Mouse (Mus musculus): ENCODE measurements around the gene Xylb. TPM values are rescaled to one million over a fixed set of nuclear protein-coding genes. Genes with fewer than 3 reads are reported as not detected.
A peak's percentile ranks its signal among the peaks of the same experiment; 100 is the strongest.
"Not testable (repeated sequence)": the region's sequence is repeated elsewhere in the genome, so short reads cannot be mapped to it uniquely, and the experiment has no call there.

Xylb gene
- polyA plus RNA-seq, 1 experiment from 2014 or later = 4.6 TPM

DNA sequence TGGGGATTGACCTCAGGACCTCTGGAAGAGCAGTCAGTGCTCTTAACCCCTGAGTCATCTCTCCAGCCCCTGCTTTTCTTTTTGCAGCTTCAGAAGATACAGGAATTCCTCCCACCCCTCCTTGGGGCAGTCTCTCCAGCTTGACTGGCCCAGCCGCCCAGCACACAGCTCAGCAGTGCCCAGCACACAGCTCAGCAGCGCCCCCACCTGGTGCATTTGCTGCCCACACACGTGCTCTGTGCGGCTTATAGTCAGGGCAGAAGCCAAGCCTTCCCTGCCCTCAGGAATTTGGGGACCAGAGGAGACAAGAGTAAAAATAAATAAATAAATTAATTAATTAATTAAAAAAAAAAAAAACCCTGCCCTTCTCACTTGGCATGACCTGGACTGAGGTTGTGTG, 5.1 kb upstream of the Xylb start:
- Histone ChIP-seq H3K36me3 (ENCODE audit: control insufficient read depth, insufficient read depth, low read length) (no peaks in the 10 kb centered on the region), H3K4me1 (replicated peaks; ENCODE audit: control insufficient read depth, insufficient read depth, low read length) (no peaks in the 10 kb centered on the region), H3K4me3 (ENCODE audit: low read depth, low read length) (no peak overlapping the region), H3K9ac (ENCODE audit: low read depth, low read length) (no peak overlapping the region), H3K4me2 (replicated peaks; ENCODE audit: low read depth, low read length) (no peak overlapping the region), H3K9me3 (ENCODE audit: control insufficient read depth, low read length) (no peaks in the 10 kb centered on the region), H3K27me3 (ENCODE audit: control insufficient read depth, insufficient read depth, low read length) (no peaks in the 10 kb centered on the region), H3K27ac (ENCODE audit: low read depth, low read length) (no peak overlapping the region)
- peak; percentile 79 for ATAC-seq (ENCODE audit: low FRiP score)
- DNase-seq (ENCODE audit: low spot score) = peak; percentile 85
- WGBS = 20% methylated on average over 4 of the region's 4 CpGs

DNA sequence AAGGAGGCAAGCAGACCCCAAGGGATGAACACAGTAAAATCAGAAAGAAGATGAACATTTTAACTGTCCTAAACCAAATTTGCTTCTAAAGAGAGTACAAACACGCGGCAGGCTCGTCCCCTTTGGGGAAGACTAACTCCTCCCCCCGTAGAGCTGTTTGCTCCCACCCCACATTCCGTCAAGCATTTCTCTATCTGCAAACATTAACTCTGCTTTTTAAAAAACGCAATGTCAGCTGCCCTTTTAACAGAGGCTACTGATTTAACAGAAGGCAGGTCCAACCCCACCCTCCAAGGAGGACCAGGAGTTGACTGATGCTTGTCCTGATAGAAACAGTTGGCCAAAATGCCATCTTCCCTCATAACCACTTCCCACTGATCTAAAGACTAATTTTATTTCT, 3.3 kb upstream of the Xylb start:
- WGBS = 72% methylated on average over 6 of the region's 6 CpGs
- no peak overlapping the region for H3K4me3 ChIP-seq (ENCODE audit: low read depth, low read length)
- ATAC-seq (ENCODE audit: low FRiP score) = no peak
- DNase-seq (ENCODE audit: low spot score) = no peak
- no peaks in the 10 kb centered on the region for H3K36me3 ChIP-seq (ENCODE audit: control insufficient read depth, insufficient read depth, low read length)
- H3K27ac ChIP-seq (ENCODE audit: low read depth, low read length) = no peak overlapping the region
- no peaks in the 10 kb centered on the region for H3K27me3 ChIP-seq (ENCODE audit: control insufficient read depth, insufficient read depth, low read length)
- H3K4me1 ChIP-seq (replicated peaks; ENCODE audit: control insufficient read depth, insufficient read depth, low read length) = no peaks in the 10 kb centered on the region
- H3K9me3 ChIP-seq (ENCODE audit: control insufficient read depth, low read length) = no peaks in the 10 kb centered on the region
- no peak overlapping the region for H3K4me2 ChIP-seq (replicated peaks; ENCODE audit: low read depth, low read length)
- H3K9ac ChIP-seq (ENCODE audit: low read depth, low read length) = no peak overlapping the region

DNA sequence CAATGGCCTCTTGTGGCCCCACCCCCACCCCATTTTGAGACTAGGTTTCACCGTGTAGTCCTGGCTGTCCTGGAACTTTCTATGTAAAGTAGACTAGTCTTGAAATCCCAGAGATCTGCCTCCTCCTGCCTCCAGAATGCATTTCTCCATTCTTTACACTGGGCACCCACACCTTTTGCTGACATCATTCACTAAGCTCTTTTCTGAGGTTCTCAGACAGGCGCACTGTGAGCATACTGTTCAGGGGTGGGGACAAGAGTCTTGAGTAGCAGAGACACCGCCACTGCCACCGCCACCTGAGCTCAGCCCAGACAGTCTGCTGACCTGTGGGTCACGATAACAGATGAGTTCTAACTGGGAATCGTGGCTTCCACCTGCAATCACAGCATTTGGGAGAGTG, 1.2 kb upstream of the Xylb start:
- Histone ChIP-seq H3K27me3 (ENCODE audit: control insufficient read depth, insufficient read depth, low read length) (no peaks in the 10 kb centered on the region), H3K9me3 (ENCODE audit: control insufficient read depth, low read length) (no peaks in the 10 kb centered on the region), H3K4me1 (replicated peaks; ENCODE audit: control insufficient read depth, insufficient read depth, low read length) (no peaks in the 10 kb centered on the region), H3K27ac (ENCODE audit: low read depth, low read length) (no peak overlapping the region), H3K36me3 (ENCODE audit: control insufficient read depth, insufficient read depth, low read length) (no peaks in the 10 kb centered on the region), H3K4me2 (replicated peaks; ENCODE audit: low read depth, low read length) (no peak overlapping the region), H3K4me3 (ENCODE audit: low read depth, low read length) (no peak overlapping the region), H3K9ac (ENCODE audit: low read depth, low read length) (no peak overlapping the region)
- 76% methylated on average over 6 of the region's 6 CpGs for WGBS
- ATAC-seq (ENCODE audit: low FRiP score) = no peak
- no peak for DNase-seq (ENCODE audit: low spot score)

DNA sequence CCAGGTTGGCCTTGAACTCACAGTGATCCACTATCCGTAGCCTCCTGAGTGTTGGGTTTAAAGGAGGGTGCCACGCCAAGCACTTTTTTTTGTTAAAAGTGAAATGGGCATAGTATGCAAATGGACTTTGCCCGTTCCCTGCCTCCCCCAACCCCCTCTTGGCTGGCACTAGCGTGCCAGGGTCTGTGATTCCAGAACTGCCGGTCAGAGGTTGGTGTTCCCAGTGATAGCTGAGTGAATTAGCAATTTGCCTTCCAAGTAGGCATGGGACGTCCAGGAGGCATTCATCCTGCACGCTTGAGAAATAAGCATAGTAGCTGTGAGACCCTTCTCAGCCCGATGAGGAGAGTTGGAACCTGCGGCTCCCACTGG, 863 bp downstream of the Xylb start:
- DNase-seq (ENCODE audit: low spot score) (peak; percentile 15), ATAC-seq (ENCODE audit: low FRiP score) (no peak)
- H3K27ac ChIP-seq (ENCODE audit: low read depth, low read length) = no peak overlapping the region
- H3K4me3 ChIP-seq (ENCODE audit: low read depth, low read length) = peak overlapping the region; percentile 39
- H3K27me3 ChIP-seq (ENCODE audit: control insufficient read depth, insufficient read depth, low read length) = no peaks in the 10 kb centered on the region
- H3K4me1 ChIP-seq (replicated peaks; ENCODE audit: control insufficient read depth, insufficient read depth, low read length) = no peaks in the 10 kb centered on the region
- no peak overlapping the region for H3K9ac ChIP-seq (ENCODE audit: low read depth, low read length)
- H3K9me3 ChIP-seq (ENCODE audit: control insufficient read depth, low read length) = no peaks in the 10 kb centered on the region
- H3K4me2 ChIP-seq (replicated peaks; ENCODE audit: low read depth, low read length) = peak overlapping the region; percentile 67
- no peaks in the 10 kb centered on the region for H3K36me3 ChIP-seq (ENCODE audit: control insufficient read depth, insufficient read depth, low read length)
- WGBS = 44% methylated on average over 9 of the region's 9 CpGs

DNA sequence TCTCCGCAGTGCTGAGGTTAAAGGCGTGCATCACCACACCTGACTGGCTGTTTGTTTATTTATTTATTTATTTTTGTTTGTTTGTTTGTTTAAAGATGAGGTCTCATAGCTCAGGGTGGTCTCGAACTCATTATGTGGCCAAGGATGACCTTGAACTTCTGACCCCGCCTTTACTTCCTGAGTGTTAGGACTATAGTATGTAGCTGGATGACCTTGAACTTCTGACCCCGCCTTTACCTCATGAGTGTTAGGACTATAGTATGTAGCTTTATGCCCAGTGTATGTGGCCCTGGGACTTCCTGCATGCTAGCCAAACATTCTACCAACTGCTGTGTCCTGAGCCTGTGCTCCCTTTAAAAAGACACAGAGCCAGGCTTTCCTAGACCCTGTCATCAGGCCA, 4.2 kb downstream of the Xylb start:
- no peak for DNase-seq (ENCODE audit: low spot score)
- no peaks in the 10 kb centered on the region for H3K4me1 ChIP-seq (replicated peaks; ENCODE audit: control insufficient read depth, insufficient read depth, low read length)
- no peak overlapping the region for H3K9ac ChIP-seq (ENCODE audit: low read depth, low read length)
- H3K27me3 ChIP-seq (ENCODE audit: control insufficient read depth, insufficient read depth, low read length) = no peaks in the 10 kb centered on the region
- WGBS = 88% methylated on average over 5 of the region's 5 CpGs
- no peak overlapping the region for H3K4me2 ChIP-seq (replicated peaks; ENCODE audit: low read depth, low read length)
- no peak overlapping the region for H3K4me3 ChIP-seq (ENCODE audit: low read depth, low read length)
- no peaks in the 10 kb centered on the region for H3K36me3 ChIP-seq (ENCODE audit: control insufficient read depth, insufficient read depth, low read length)
- ATAC-seq (ENCODE audit: low FRiP score) = no peak
- H3K9me3 ChIP-seq (ENCODE audit: control insufficient read depth, low read length) = no peaks in the 10 kb centered on the region
- H3K27ac ChIP-seq (ENCODE audit: low read depth, low read length) = no peak overlapping the region

DNA sequence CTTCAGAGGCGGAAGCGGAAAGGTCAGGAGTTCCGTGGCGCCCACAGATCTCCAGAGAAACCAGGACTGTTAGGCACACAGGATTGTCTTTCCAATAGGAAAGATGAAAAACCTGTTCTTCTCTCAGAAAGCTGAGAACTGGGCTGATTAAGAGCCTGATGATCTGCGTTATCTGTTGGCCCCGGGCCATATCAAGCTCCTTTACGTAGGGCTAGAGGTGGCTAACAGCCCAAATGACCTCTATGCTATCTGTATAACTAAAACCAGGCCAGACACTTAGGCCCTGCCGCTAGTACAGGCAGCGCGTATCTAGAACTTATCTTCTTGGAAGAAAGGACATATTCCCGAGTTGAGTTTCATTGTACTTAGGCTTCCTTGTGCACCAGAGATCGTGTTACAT, 6.0 kb downstream of the Xylb start:
- ATAC-seq (ENCODE audit: low FRiP score) = no peak
- H3K27me3 ChIP-seq (ENCODE audit: control insufficient read depth, insufficient read depth, low read length) = no peaks in the 10 kb centered on the region
- 89% methylated on average over 12 of the region's 12 CpGs for WGBS
- H3K36me3 ChIP-seq (ENCODE audit: control insufficient read depth, insufficient read depth, low read length) = no peaks in the 10 kb centered on the region
- H3K4me2 ChIP-seq (replicated peaks; ENCODE audit: low read depth, low read length) = no peak overlapping the region
- H3K4me3 ChIP-seq (ENCODE audit: low read depth, low read length) = no peak overlapping the region
- no peaks in the 10 kb centered on the region for H3K9me3 ChIP-seq (ENCODE audit: control insufficient read depth, low read length)
- H3K9ac ChIP-seq (ENCODE audit: low read depth, low read length) = no peak overlapping the region
- H3K27ac ChIP-seq (ENCODE audit: low read depth, low read length) = no peak overlapping the region
- no peak for DNase-seq (ENCODE audit: low spot score)
- no peaks in the 10 kb centered on the region for H3K4me1 ChIP-seq (replicated peaks; ENCODE audit: control insufficient read depth, insufficient read depth, low read length)

DNA sequence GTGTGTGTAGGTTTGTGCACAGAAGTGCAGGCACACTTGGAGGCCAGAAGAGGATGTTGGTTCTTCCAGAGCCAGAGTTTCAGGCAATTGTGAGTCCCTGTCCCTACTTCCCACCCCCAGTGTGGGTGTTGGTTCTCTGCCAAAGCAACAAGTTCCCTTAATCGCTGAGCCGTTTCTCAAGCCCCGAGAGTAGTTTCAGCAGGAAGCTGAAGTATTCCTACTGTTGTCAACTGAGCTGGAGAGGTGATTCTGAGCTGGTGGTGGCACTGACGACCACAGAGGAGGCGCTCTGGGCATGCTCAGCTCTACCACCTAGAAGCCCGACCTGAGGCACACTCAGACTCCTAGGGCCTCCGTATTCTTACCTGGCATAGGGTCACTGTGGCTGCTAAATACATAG, 8.1 kb downstream of the Xylb start, which contains the start of gene Slc22a14:
TSS of gene Slc22a14 (minus strand) at position 270 of the 400 bp plus-strand sequence.
- Histone ChIP-seq H3K4me1 (replicated peaks; ENCODE audit: control insufficient read depth, insufficient read depth, low read length) (no peaks in the 10 kb centered on the region), H3K9me3 (ENCODE audit: control insufficient read depth, low read length) (no peaks in the 10 kb centered on the region), H3K4me2 (replicated peaks; ENCODE audit: low read depth, low read length) (no peak within 1 kb of the TSS), H3K9ac (ENCODE audit: low read depth, low read length) (no peak within 1 kb of the TSS), H3K27me3 (ENCODE audit: control insufficient read depth, insufficient read depth, low read length) (no peaks in the 10 kb centered on the region), H3K4me3 (ENCODE audit: low read depth, low read length) (no peak within 1 kb of the TSS), H3K27ac (ENCODE audit: low read depth, low read length) (no peak within 1 kb of the TSS), H3K36me3 (ENCODE audit: control insufficient read depth, insufficient read depth, low read length) (no peaks in the 10 kb centered on the region)
- ATAC-seq (ENCODE audit: low FRiP score) (no peak), DNase-seq (ENCODE audit: low spot score) (no peak)
- WGBS = 82% methylated on average over 7 of the region's 7 CpGs

DNA sequence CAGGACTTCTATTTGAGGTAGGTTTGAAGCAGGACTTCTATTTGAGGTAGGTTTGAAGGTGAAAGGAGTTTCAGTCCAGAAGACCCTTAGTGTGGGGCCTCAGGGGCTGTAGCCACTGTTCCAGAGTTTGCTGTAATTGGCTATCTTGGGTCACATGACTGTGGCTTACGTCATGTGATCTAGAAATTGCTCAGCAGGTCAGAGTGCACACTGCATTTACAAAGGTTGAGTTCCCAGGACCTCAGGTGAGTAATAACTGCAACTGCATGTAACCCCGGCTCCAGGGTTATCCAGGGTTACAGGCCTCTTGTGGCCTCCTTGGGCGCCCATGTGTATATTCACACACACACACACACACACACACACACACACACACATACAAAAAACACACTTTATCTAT, 11.2 kb downstream of the Xylb start:
- ATAC-seq (ENCODE audit: low FRiP score) (no peak), DNase-seq (ENCODE audit: low spot score) (no peak)
- Histone ChIP-seq H3K9ac (ENCODE audit: low read depth, low read length) (no peak overlapping the region), H3K4me3 (ENCODE audit: low read depth, low read length) (no peak overlapping the region), H3K9me3 (ENCODE audit: control insufficient read depth, low read length) (no peaks in the 10 kb centered on the region), H3K27ac (ENCODE audit: low read depth, low read length) (no peak overlapping the region), H3K4me2 (replicated peaks; ENCODE audit: low read depth, low read length) (no peak overlapping the region), H3K36me3 (ENCODE audit: control insufficient read depth, insufficient read depth, low read length) (no peaks in the 10 kb centered on the region), H3K4me1 (replicated peaks; ENCODE audit: control insufficient read depth, insufficient read depth, low read length) (no peaks in the 10 kb centered on the region), H3K27me3 (ENCODE audit: control insufficient read depth, insufficient read depth, low read length) (no peaks in the 10 kb centered on the region)
- 94% methylated on average over 3 of the region's 3 CpGs for WGBS

DNA sequence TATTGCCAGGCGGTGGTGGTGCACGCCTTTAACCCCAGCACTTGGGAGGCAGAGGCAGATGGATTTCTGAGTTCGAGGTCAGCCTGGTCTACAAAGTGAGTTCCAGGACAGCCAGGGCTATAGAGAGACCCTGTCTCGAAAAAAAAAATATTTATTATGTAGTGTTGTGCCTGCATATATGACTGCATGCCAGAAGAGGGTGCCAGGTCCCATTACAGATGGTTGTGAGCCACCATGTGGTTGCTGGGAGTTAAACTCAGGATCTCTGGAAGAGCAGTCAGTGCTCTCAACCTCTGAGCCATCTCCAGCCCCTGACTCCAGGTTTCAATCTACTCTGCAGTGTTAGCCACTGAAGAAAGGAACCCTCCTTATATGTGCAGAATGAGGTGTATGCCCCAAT, 13.6 kb downstream of the Xylb start:
- not testable (repeated sequence) for H3K27ac ChIP-seq (ENCODE audit: low read depth, low read length); H3K4me2 ChIP-seq (replicated peaks; ENCODE audit: low read depth, low read length); H3K4me3 ChIP-seq (ENCODE audit: low read depth, low read length); H3K9ac ChIP-seq (ENCODE audit: low read depth, low read length); H3K36me3 ChIP-seq (ENCODE audit: control insufficient read depth, insufficient read depth, low read length); DNase-seq (ENCODE audit: low spot score); H3K9me3 ChIP-seq (ENCODE audit: control insufficient read depth, low read length); H3K27me3 ChIP-seq (ENCODE audit: control insufficient read depth, insufficient read depth, low read length); H3K4me1 ChIP-seq (replicated peaks; ENCODE audit: control insufficient read depth, insufficient read depth, low read length); ATAC-seq (ENCODE audit: low FRiP score)
- 86% methylated on average over 4 of the region's 4 CpGs for WGBS

Data from hindbrain, embryonic 11.5 days (tissue).